Mouse (Mus musculus) gastrocnemius, postnatal 4 days (tissue): ENCODE measurements around the gene Lrrfip2. TPM values are rescaled to one million over a fixed set of nuclear protein-coding genes. Genes with fewer than 3 reads are reported as not detected.
A peak's percentile ranks its signal among the peaks of the same experiment; 100 is the strongest.

Experiments
- DNase-seq, 2 experiments: peaks; one replicate each; pipeline ENCODE4 v3.0.0; 2021 to 2022; ENCODE audit warnings: low spot score in 2 of 2, mixed read lengths in 2 of 2
- total RNA-seq, 2 experiments: library from RNA; stranded (reverse); gene quantifications; 2 replicates each; pipeline ENCODE4 v1.2.3; 2021

The Lrrfip2 gene
- total RNA-seq, 2 experiments from 2014 or later, result 77.3 to 93.3 TPM

DNA sequence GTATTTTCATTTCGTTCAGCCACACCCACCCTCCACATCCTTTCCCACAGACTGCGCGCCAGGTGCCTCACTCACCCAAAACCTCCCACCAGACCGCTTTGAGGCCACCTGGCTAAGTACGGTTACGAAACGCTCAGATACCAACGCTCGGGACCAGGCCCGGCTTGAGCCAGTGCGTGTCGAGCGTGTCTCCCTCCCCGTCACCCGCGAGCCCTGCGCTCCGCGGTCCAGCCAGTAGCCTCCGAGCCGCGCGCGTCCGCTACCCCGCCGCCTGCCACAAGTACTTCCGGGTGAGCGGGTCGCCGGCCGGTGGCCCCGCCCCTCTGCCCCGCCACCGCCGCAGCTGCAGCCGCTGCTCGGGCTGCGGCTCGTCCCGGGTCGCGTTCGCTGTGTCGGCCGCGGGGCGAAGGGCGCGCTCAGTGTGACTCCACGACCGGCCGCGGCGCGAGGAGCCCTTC is 431 bp downstream of the Lrrfip2 start:
- DNase-seq, result peak; percentile 89 to 90

DNA sequence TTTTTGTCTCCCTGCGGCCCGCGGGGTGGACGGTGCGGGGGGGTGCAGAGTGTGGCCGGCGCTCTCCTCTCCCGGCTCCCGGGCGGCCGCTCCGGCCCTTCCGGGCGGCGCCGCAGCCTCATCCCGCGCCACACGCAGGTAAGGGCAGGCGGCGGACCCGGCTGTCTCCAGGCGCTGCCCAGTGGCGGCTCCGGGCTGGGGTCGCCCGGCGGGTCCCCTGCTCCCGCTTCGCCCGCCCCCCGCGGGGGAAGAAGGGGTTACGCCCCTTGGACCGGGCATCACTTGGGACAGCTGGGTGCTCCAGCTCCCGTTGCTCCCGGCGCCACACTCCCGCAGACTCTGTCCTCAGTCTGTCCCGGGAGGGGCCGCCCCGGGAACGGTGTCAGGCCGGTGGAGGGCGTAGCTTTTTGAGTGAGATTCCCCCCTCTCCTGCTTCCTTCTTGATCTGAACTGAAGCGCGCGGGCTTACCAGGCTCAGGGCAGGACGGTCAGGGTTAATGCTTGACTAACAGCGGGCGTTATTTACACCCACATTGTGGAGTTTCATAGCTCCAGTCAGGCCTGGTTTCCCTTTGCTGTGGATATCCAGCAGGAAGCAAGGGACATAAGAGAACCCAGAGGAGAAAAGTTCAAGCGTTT is 979 bp downstream of the Lrrfip2 start:
- DNase-seq, result peak; percentile 24 to 66

DNA sequence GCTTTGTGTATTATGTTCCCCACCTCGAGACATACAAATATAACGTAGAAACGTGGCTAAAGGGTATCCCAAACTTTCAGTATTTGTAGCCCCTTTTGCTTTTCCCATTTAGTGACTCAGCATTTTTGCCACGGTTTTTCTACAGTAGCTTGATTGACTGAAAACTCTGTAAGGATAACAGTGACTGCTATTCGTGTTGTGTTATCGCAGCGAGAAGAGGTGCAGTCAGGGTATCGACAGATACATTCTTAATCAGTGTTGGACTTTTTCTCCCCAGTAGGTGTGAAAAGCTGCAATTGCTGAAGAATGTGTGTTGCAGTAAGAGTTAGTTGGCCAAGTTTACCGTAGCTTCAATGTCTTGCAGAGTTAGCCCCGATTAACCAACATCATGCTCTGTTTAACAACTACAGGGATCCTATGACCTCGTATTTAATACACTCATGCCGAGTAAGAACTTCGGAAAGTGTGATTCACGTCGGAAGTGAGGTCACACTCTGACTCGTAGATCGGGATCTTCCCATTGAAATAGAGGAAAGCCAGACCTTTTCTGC is 1.6 kb downstream of the Lrrfip2 start:
- no peak for DNase-seq

DNA sequence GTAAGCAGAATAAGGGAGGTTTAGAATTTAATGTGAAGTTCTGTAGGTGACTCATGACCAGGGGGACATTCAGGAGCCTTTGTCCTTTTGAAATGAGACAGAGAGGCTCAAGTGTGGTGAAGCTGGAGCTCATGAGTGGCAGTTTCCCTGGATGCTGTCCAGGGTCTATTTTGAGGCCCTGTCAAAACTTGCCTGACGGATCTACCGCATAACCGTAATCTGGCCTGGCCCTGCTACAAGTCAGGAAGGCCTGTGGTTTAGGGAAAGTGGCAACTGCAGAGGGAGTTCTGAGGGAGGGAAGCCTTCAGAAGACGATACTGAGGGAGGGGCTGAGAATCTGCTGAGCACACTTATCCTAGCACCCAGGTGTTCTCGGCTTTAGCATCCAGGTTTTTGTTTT is 5.1 kb downstream of the Lrrfip2 start:
- DNase-seq, result no peak

DNA sequence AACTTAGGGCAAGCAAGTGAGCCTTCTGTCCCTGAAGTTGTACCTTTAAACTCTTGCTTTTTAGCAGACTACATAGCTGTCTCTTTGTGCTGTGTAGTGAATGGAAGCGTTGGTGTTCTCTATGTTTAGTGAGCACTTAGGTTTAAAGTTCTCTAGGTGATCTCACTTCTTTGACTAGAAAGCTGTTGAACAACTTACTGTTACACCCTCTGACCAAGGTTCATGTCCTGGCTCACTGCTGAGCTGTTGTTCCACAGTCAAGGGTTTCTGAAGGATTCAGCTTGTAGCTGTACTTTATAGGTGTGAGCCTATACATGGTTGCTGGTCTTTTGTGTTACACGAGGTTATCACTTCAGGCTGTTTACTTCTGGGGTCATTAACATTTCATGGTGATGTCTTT is 5.9 kb downstream of the Lrrfip2 start:
- no peak for DNase-seq

DNA sequence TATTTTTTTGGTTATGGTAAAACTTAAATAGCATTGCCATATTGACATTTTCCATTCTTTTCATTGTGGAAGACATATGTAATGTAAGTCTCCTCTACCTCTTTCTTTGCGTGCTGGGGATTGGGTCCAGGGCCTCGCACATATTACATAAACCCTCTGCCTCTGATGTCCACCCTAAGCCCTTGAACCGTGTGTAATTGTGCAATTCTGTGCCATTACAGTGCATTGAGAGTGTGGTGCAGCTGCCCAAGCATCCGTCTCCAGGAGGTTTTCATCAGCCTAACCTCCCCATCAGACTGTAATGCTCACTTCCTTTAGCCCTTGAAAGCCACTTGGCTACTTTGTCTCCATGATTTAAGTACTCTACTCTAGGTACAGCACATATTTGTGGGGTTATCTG is 7.0 kb downstream of the Lrrfip2 start:
- DNase-seq, result no peak

DNA sequence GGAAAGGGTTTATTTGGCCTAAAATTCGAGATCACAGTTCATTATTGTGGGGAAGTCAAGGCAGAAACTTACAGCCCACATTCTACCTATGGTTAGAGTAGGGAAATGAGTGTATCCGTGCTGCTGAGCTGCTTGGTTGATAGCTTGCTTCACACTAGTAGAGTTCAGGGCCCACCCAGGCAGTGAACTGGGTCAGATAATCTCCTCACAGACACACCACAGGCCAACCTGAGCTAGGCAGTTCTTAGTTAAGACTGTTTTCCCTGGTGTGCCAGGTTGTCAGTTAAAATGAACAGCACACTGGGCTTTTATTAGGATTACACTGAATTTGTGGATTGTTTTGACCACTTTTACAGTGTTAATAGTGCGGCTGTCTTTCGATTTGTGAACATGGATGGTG is 9.3 kb downstream of the Lrrfip2 start:
- DNase-seq, result no peak

DNA sequence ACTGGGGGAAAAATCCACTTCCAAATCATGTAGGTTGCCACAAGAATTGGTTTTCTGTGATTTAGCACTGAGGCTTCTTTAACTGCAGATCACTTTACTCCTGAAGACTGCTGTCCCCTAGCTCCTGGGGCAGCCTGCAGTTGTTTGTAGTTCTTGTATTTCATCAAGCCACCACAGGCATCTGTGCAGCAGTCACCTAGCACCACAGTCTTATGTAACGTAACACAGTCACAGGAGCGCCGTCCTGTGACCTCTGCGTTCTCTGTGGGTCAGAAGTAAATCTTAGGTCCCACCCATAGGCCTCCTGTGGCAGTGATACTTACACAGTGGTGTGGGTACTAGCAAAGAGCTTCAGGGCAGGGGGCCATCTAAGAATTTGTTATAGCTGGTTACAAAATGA is 10.4 kb downstream of the Lrrfip2 start:
- DNase-seq, result no peak

DNA sequence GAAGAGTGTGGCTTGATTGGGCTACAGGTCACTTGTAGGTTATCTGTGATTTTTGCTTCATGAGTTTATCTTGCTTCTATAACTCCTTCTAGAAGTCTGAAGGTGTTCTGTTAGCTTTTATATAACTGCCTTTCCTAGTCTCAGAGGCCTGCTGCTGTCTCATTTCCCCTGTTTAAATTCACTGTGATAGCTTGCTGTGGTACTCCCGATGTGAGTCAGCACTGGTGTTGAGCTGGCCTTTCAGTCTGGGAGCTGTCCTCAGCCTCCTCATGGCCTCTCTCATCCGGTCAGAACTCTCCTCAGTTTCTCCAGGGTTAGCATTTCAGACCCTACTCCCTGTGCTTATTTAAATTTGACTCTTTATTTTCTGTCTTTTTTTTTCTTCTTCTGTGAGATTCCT is 12.7 kb downstream of the Lrrfip2 start:
- no peak for DNase-seq

DNA sequence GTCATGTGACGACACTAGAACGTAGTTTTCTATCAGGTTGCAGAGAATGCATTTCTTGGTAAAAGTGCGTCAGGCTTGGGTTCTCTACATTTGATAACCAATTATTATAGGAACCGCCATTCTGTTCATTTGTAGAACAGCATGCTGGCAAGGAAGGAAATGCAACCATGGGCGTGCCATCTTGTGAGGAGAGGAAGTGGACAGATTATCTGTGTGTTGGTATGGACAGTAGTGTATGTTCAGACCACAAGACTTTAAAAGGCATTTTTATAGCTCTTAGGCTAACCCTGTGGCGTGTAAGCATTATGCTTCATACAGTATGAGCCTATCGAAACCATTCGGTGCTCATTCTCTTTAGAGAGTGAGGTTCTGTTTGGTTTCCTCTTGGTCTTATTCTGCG is 20.8 kb downstream of the Lrrfip2 start:
- no peak for DNase-seq

DNA sequence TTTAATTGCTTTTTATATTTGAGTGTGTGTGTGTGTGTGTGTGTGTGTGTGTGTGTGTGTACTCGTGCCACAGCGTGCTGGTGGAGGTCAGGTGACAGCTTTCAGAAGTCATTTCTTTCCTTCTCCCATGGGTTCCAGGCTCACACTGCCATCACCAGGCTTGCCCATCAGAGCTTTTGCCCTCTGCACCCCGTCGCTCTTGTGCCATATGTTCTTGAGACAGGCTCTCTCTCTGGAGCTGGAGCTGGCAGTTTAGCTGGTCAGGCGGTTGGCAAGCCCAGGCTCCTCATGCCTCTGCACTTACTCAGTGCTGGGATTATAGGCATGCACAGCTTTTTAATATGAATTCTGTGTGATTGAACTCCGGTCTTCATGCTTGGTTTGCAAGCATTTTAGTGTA is 25.3 kb downstream of the Lrrfip2 start:
- DNase-seq, result no peak

DNA sequence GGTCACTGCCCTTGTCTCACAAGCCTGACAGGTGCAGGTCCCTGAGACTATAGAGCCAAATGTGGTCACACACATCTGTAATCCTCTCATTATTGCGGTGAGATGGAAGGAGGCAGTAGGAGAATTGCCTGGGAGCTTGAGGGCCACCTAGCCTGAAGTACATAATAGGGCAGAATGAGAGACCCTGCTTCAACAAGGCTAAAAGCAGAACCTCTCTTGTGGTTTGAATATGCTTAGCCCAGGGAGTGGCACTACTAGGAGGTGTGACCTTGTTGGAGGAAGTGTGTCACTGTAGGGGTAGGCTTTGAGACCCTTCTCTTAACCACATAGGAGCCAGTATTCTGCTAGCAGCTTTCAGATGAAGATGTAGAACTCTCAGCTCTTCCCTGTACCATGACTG is 26.0 kb downstream of the Lrrfip2 start:
- no peak for DNase-seq

DNA sequence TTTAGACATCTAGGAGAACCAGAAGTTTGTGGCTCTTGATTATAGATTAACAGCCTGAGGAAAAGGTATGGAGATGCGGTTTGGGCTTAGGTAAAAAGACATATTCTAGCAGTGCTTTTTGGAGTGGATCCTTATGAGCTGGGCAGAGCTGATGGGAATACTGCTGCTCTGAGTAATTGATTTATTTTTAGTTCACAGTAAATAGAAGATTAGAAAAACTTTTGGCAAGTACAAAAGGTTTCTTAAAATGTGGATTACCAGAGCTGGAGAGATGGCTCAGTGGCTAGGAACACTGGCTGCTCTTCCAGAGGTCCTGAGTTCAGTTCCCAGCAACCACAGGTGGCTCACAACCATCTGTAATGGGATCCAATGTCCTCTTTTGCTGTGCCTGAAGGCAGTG is 27.3 kb downstream of the Lrrfip2 start:
- no peak for DNase-seq

DNA sequence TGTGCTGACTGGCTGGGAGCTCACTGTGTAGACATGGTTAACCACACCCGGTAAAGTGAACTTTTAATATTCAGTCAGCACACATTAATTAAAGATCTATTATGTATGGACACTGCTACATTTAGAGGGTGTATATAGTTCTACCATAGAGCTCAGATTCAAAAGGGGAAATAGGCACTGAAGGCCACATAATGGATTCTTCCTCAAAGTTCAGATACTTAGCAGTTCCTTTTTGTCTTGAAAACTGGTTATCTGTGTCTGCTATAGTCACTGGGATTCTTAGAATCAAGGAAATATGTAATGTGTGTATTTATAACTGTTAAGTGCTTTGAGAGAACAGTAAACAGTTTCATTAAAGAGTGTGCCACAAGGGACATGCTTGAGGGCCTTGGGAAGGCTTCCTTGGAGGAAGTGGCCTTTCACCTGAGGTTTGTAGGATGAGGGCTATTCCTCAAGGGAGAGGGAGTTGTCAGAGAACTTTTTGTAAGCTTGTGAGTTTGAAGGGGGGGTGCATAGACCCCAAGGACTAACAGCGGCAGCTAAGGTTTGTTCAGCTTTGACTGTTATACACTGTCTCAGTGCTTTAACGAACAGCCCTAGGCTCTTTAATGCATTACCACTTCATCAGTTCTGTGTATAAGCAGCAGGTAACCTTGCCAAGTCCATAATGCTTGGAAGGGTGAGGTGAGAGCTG is 28.3 kb downstream of the Lrrfip2 start:
- DNase-seq, result no peak

DNA sequence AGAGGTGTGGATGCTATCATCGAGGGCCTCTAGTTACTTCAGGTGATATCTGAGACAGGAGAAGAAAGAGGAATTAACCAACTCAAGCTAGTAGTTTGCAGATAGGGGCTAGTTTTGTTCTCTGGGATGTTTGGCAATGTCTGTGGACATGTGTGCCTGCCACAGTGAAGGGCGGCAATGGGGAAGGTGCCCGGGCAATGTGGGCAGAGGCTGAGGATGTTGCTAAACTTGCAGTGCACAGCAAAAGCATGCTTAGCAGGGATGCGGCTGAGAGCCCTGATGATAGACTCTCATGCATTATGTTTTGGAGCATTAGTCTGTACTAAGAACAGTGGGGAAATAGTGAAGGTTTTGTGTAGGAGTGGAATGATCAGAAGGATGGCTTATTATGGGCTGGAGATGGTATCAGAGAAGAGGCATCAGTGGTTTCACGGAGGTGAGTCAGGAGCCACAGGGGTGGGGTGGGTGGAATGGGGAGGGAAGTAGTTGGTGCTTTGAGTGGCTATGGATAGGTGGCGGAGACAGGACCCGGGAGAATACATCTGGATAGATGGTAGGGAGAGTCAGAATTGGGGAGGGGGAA is 28.9 kb downstream of the Lrrfip2 start:
- no peak for DNase-seq

DNA sequence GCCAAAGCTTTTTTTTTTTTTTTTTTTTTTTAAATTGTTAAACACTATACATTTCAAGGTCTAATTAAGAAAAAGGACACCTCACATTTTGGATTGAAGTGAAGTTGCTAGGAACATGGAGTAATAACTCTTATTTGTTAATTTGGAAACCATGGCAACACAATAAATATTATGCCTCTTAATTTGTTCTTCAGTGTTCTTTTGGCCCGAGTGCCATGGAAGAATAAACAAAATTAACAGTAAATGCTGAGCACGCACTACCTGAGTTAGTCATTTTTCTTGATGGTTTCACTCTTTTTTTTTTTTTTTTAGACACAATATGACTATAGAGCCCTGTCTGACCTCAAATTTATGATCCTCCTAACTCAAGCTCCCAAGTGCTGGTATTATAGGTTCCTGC is 30.6 kb downstream of the Lrrfip2 start:
- DNase-seq, result no peak

DNA sequence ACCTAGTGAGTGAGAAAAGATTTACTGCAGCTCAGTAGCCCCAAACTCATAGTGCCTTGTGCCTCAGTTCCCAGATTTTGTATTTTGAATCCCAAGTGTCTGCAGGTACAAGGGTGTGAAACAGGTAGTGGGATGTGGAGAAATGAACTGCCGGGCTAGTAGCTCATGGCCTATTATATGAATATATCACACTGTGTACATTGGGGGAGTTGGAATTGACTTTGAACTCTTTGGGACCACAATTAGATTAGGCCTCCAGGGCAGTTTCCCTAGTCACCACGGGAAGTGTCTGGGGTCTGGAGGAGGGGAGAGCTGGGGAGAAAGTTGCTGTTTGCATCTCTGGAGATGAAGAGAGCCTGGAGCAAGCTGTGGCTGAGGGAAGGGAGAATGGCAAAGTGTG is 31.0 kb downstream of the Lrrfip2 start:
- DNase-seq, result no peak

DNA sequence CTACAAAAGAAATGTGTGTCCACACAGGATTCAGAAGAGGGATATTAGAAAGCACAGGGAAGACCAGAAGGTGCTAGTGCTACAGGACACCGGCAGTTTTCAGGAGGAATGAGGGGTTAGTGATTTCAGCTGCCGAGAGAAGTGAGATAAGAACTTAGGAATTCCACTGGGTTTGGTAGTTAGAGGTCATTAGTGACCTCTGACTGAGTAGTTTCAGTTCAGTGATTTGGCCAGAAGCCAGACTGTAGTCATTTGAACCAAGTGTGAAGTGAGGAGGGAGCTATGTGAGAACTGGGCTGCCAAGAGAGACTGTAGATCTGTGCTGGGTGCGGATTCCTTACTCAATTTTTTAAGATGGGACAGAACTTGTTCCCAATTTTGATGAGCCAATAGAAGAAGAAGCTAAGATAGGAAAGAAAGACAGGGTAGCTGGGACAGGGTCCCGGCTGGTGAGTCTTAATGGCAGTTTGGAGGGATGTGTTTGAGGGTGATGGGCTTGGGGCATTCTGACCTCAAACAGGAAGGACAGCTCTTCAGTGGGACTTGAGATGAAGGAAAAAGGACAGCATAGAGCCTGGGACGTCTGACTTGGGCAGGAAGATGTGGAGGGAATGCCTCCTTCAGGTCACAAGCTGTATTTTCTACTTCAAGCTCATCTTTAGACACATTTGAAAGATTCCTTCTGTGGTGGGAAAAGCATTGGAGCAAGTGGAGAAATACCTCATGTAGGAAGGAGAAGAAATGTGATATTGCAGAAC is 32.0 kb downstream of the Lrrfip2 start:
- peak in 1 of 2 experiments; percentile 24 for DNase-seq

DNA sequence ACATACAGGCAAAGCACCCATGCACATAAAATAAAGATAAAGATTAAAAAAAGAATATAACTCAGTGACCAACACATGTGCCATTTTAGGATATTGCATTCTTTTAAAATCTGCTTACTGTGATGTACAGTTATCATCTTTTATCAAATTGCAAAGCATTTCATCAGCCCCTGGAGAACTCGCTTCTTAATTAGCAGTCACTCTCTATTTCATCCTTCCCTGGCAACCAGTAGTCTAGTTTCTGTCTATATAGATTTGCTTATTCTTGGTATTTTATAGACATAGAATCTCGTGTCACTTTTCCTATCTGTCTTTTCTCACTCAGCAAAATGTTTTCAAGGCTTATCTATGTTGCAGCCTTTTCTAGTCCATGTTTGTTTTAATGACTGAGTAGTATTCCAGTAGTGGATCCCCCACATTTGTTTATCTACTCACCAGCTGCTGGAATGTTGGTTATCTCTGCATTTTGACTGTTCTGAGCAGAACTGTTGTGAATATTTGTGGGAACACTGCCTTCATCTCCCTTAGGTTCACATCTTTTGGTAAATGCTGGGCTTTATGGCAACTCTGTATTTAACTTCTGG is 35.0 kb downstream of the Lrrfip2 start:
- DNase-seq, result no peak

DNA sequence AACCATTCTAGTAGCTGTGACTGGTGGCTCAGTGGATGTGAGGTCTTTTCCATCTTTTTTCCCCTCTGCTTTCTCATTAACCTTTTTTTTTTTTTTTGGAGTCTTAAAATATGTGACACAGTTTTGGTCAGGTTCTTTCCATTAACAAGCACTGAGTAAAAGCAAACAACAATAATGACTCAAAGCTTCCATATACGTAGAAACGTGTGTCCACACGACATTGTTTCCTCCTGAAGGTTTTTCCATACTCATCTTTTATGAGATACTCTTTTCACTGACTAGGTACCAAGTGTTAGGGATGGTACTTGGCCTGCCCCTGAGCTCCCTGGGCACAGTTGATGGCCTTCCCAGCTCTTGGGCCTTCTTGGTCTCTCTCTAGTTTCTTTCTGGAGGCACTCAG is 35.6 kb downstream of the Lrrfip2 start:
- no peak for DNase-seq

DNA sequence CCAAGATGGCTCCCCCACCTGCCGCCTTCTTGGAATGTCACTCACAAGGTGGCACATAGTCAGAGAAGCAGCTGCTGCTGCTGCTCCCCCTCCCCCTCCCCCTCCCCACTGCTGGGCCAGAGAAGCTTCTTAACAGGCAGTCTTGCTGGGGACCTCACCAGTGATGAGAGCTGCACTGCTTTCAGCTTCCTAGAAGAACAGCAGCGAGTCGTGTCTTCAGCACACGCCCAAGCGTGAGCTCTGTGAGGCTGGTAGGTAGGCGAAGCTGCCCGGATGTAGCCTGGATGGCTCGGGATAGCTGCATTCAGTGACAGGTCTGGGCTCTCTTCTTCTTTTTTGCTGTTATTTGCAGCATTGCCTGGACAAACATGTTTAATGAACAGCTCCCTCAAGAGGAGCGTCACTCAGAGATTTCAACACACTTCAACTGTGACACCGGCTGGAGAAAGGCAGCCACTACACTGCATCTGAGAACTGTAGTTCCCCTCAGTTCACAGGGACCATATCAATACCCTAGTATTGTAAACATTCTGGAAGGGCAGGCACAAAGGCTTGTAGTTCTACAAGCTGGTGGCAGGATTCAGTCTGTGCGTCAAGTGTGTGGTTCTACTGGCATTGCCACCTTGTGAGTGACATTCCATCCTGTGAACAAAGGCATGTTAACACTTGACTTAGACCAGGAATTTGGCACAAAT is 38.5 kb downstream of the Lrrfip2 start:
- DNase-seq, result no peak
